ENCODE assay signal across 12 mouse cellular contexts in the genomic region with DNA sequence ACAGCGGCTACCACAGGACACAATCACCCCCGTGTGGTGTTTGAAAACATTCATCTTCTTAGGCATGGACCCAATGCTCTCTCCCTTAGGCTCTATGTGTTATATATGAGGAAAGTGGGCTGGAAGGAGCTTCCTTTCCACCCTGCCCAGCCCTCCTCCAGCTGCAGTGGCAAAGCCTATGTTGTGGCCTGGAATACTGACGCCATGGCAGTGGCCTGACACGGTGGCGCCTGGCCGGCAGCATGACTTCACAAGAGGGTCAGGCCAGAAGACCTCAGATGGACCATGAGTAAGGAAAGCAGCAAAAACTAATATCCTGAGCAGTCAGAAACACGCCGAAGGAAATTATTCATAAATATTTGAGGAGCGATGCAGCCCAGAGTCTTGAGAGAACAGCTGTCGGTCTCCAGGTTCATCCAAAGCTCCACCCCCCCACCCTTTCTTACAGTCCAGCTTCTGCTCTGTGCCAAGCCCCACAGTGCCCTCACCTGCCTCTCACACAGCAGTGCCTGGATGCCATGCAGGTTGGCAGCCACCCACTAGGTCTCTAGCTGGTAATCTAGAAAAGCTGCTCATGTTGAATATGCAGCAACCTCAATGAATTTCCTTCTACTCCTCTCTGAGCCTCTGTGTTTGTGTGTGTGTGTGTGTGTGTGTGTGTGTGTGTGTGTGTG.
DNase-seq lines count a peak whose midpoint lies in the region; ATAC-seq and TF ChIP-seq lines count a peak whose summit lies in the region.
"Had no signal": no experiment of that assay in that cellular context is flagged by ENCODE, and none has a peak within 500 bp of the region (broad histone marks: within the 10 kb centered on the region; RNA-seq: fewer than 3 reads in every experiment).

No protein-coding gene starts in this region.

- DNase-seq in hindbrain, postnatal 0 days (ENCODE audit: low spot score) = no peak
- peak; percentile 3 for DNase-seq in cerebellum, adult 11 months
- DNase-seq in gastrocnemius, adult 18-20 months (ENCODE audit: low spot score) = peak; percentile 24
- peak; percentile 48 for DNase-seq in limb, embryonic 14.5 days (ENCODE audit: low spot score)
- no peak for DNase-seq in forebrain, embryonic 11.5 days (ENCODE audit: low spot score)
- DNase-seq in liver, embryonic 11.5 days (ENCODE audit: low spot score) = no peak
- DNase-seq in right cerebral cortex, postnatal 10 days (ENCODE audit: low spot score in 2 of 2) = no peak
- DNase-seq: thymus, postnatal 14 days had no signal

- TF ChIP-seq POLR2A in limb, embryonic 14.5 days (IDR thresholded peaks at IDR 0.05; ENCODE audit: borderline replicate concordance, extremely low read depth, insufficient read depth, insufficient read length) = no peak

- no peak overlapping the region for H3K4me3 ChIP-seq in hindbrain, embryonic 12.5 days
- H3K4me3 ChIP-seq in hindbrain, postnatal 0 days (ENCODE audit: low read length) = no peak overlapping the region
- H3K4me3 ChIP-seq in limb, embryonic 14.5 days (replicated peaks; ENCODE audit: low read length) = no peak overlapping the region
- H3K4me3 ChIP-seq in forebrain, embryonic 11.5 days (ENCODE audit: low read depth, low read length) = no peak overlapping the region
- no peak overlapping the region for H3K4me3 ChIP-seq in liver, embryonic 11.5 days (ENCODE audit: low read depth, low read length)
- H3K4me3 ChIP-seq: left cerebral cortex, adult 2 months had no signal

- peak overlapping the region; percentile 73; the same call in 1 of the 2 replicates for H3K27ac ChIP-seq in hindbrain, embryonic 12.5 days
- H3K27ac ChIP-seq in hindbrain, postnatal 0 days = no peak overlapping the region
- H3K27ac ChIP-seq in limb, embryonic 14.5 days (replicated peaks; ENCODE audit: low read depth, low read length) = no peak overlapping the region; the same call in 1 of the 2 replicates
- H3K27ac ChIP-seq in forebrain, embryonic 11.5 days (ENCODE audit: low read depth, low read length) = no peak overlapping the region
- H3K27ac ChIP-seq in liver, embryonic 11.5 days (ENCODE audit: low read depth, low read length) = no peak overlapping the region
- H3K27ac ChIP-seq: left cerebral cortex, adult 2 months had no signal

- 78% methylated on average over 10 of the region's 10 CpGs for WGBS in hindbrain, embryonic 12.5 days
- whole genome bisulfite sequencing in hindbrain, postnatal 0 days = 74% methylated on average over 10 of the region's 10 CpGs
- 61% methylated on average over 10 of the region's 10 CpGs for WGBS in limb, embryonic 14.5 days
- 97% methylated on average over 10 of the region's 10 CpGs for WGBS in forebrain, embryonic 11.5 days
- WGBS in liver, embryonic 11.5 days = 82% methylated on average over 10 of the region's 10 CpGs

- ATAC-seq in hindbrain, embryonic 12.5 days (ENCODE audit: low FRiP score) = peak; percentile 54; the same call in 1 of the 2 replicates
- ATAC-seq in hindbrain, postnatal 0 days = no peak
- peak; percentile 69 for ATAC-seq in limb, embryonic 14.5 days (ENCODE audit: low FRiP score, low read depth)
- no peak for ATAC-seq in forebrain, embryonic 11.5 days (replicated peaks; ENCODE audit: low FRiP score)
- ATAC-seq in liver, embryonic 11.5 days (replicated peaks; ENCODE audit: low FRiP score) = no peak
- ATAC-seq: inflammation-experienced regulatory T-cells, adult 6 months; lung, postnatal 0 days had no signal

- TF ChIP-seq CTCF in hindbrain, postnatal 0 days (IDR thresholded peaks at IDR 0.05; ENCODE audit: low read depth) = no peak

- H3K9ac ChIP-seq in hindbrain, embryonic 12.5 days = no peak overlapping the region
- H3K9ac ChIP-seq in hindbrain, postnatal 0 days (replicated peaks; ENCODE audit: low read length) = no peak overlapping the region
- no peak overlapping the region for H3K9ac ChIP-seq in limb, embryonic 14.5 days (ENCODE audit: low read depth, low read length, severe bottlenecking)
- no peak overlapping the region for H3K9ac ChIP-seq in forebrain, embryonic 11.5 days (ENCODE audit: low read length)
- H3K9ac ChIP-seq in liver, embryonic 11.5 days (ENCODE audit: low read depth, low read length) = no peak overlapping the region

- no peaks in the 10 kb centered on the region for H3K36me3 ChIP-seq in hindbrain, embryonic 12.5 days
- H3K36me3 ChIP-seq in hindbrain, postnatal 0 days (ENCODE audit: insufficient read depth, low read length) = no peaks in the 10 kb centered on the region
- H3K36me3 ChIP-seq in limb, embryonic 14.5 days (ENCODE audit: control insufficient read depth, insufficient read depth, low read length) = no peaks in the 10 kb centered on the region
- H3K36me3 ChIP-seq in forebrain, embryonic 11.5 days (ENCODE audit: control insufficient read depth, insufficient read depth, low read length) = no peaks in the 10 kb centered on the region
- no peaks in the 10 kb centered on the region for H3K36me3 ChIP-seq in liver, embryonic 11.5 days (ENCODE audit: control insufficient read depth, insufficient read depth, low read length)

- H3K9me3 ChIP-seq in hindbrain, embryonic 12.5 days (replicated peaks) = no peaks in the 10 kb centered on the region
- H3K9me3 ChIP-seq in hindbrain, postnatal 0 days (ENCODE audit: low read length) = no peaks in the 10 kb centered on the region
- no peaks in the 10 kb centered on the region for H3K9me3 ChIP-seq in limb, embryonic 14.5 days (ENCODE audit: control insufficient read depth, low read length)
- H3K9me3 ChIP-seq in forebrain, embryonic 11.5 days (ENCODE audit: control insufficient read depth, low read length) = no peaks in the 10 kb centered on the region
- no peaks in the 10 kb centered on the region for H3K9me3 ChIP-seq in liver, embryonic 11.5 days (ENCODE audit: control insufficient read depth, low read length)

- peaks cover 13% of the 10 kb centered on the region for H3K4me1 ChIP-seq in hindbrain, embryonic 12.5 days
- no peaks in the 10 kb centered on the region for H3K4me1 ChIP-seq in hindbrain, postnatal 0 days (ENCODE audit: insufficient read depth, low read length)
- peaks cover 18% of the 10 kb centered on the region for H3K4me1 ChIP-seq in limb, embryonic 14.5 days (ENCODE audit: control insufficient read depth, insufficient read depth, low read length)
- H3K4me1 ChIP-seq in forebrain, embryonic 11.5 days (replicated peaks; ENCODE audit: control insufficient read depth, insufficient read depth, low read length) = no peaks in the 10 kb centered on the region
- no peaks in the 10 kb centered on the region for H3K4me1 ChIP-seq in liver, embryonic 11.5 days (replicated peaks; ENCODE audit: control insufficient read depth, insufficient read depth, low read length)

- H3K27me3 ChIP-seq in hindbrain, embryonic 12.5 days = no peaks in the 10 kb centered on the region
- no peaks in the 10 kb centered on the region for H3K27me3 ChIP-seq in hindbrain, postnatal 0 days (ENCODE audit: insufficient read depth, low read length)
- H3K27me3 ChIP-seq in limb, embryonic 14.5 days (ENCODE audit: control insufficient read depth, insufficient read depth, low read length) = no peaks in the 10 kb centered on the region
- H3K27me3 ChIP-seq in forebrain, embryonic 11.5 days (ENCODE audit: control insufficient read depth, insufficient read depth, low read length) = no peaks in the 10 kb centered on the region
- no peaks in the 10 kb centered on the region for H3K27me3 ChIP-seq in liver, embryonic 11.5 days (replicated peaks; ENCODE audit: control insufficient read depth, insufficient read depth, low read length)

- no peak overlapping the region for H3K4me2 ChIP-seq in hindbrain, embryonic 12.5 days (replicated peaks)
- no peak overlapping the region for H3K4me2 ChIP-seq in hindbrain, postnatal 0 days (ENCODE audit: low read depth, low read length)
- no peak overlapping the region for H3K4me2 ChIP-seq in limb, embryonic 14.5 days (replicated peaks; ENCODE audit: low read depth, low read length, severe bottlenecking)
- no peak overlapping the region for H3K4me2 ChIP-seq in forebrain, embryonic 11.5 days (ENCODE audit: low read depth, low read length, severe bottlenecking)
- no peak overlapping the region for H3K4me2 ChIP-seq in liver, embryonic 11.5 days

Comparison
In these comparisons a context has a peak if more than half of its experiments do, and no peak if none do; other contexts are left out.
1. ATAC-seq: peak in hindbrain, embryonic 12.5 days (single experiment) and limb, embryonic 14.5 days (single experiment); none in hindbrain, postnatal 0 days (single experiment), forebrain, embryonic 11.5 days (single experiment) and liver, embryonic 11.5 days (single experiment).
2. DNase-seq: peak in cerebellum, adult 11 months (single experiment), gastrocnemius, adult 18-20 months (single experiment) and limb, embryonic 14.5 days (single experiment); none in hindbrain, postnatal 0 days (single experiment), forebrain, embryonic 11.5 days (single experiment), liver, embryonic 11.5 days (single experiment) and right cerebral cortex, postnatal 10 days (0 of 2).